Mouse (Mus musculus) hindbrain, postnatal 0 days (tissue): Measurements from ENCODE around the gene Ccdc187. TPM values are rescaled to one million over a fixed set of nuclear protein-coding genes. Genes with fewer than 3 reads are reported as not detected.

Experiments used
- ATAC-seq: fragments of 200-750 bp; cut with Nextera tagmentation; 2 replicates; pipeline ENCODE4 v1.8.0; 2017; ENCODE audit warnings: mild to moderate bottlenecking, moderate TSS enrichment, moderate library complexity
- DNase-seq: peaks from one replicate; pipeline ENCODE4 v3.0.0-alpha.2; 2015; ENCODE audit warnings: low spot score
- H3K27ac ChIP-seq: fragments of 300-500 bp; sonication (generic); 2 replicates; pipeline ENCODE4 v1.5.1; 2014; ENCODE audit warnings: mild to moderate bottlenecking
- H3K27me3 ChIP-seq: fragments of 300-500 bp; sonication (generic); 2 replicates; pipeline ENCODE4 v1.6.1; 2014; ENCODE audit warnings: low read length, mixed read lengths; ENCODE audit not compliant: insufficient read depth
- H3K36me3 ChIP-seq: fragments of 300-500 bp; sonication (generic); 2 replicates; pipeline ENCODE4 v1.6.1; 2014; ENCODE audit warnings: low read length, mixed read lengths; ENCODE audit not compliant: insufficient read depth
- H3K4me1 ChIP-seq: fragments of 300-500 bp; sonication (generic); 2 replicates; pipeline ENCODE4 v1.6.1; 2014; ENCODE audit warnings: antibody characterized with exemption, low read length, mixed read lengths; ENCODE audit not compliant: insufficient read depth
- H3K4me2 ChIP-seq: fragments of 300-500 bp; sonication (generic); 2 replicates; pipeline ENCODE4 v1.6.1; 2014; ENCODE audit warnings: low read depth, mild to moderate bottlenecking, low read length, moderate library complexity, mixed read lengths
- H3K4me3 ChIP-seq: fragments of 300-500 bp; sonication (generic); 2 replicates; pipeline ENCODE4 v1.5.1; 2014; ENCODE audit warnings: low read length
- H3K9ac ChIP-seq: fragments of 300-500 bp; sonication (generic); replicated peaks from 2 replicates; pipeline ENCODE4 v1.6.1; 2014; ENCODE audit warnings: mild to moderate bottlenecking, low read length, moderate library complexity, mixed read lengths
- H3K9me3 ChIP-seq: fragments of 300-500 bp; sonication (generic); 2 replicates; pipeline ENCODE4 v1.6.1; 2016; ENCODE audit warnings: low read length, mixed read lengths
- CTCF ChIP-seq: IDR thresholded peaks from 2 replicates; pipeline ENCODE4 v1.5.1; 2016; ENCODE audit warnings: antibody characterized with exemption, control low read depth, low read depth
- WGBS: fragments of 180-500 bp; shearing (Covaris S2); extraction: QIAGEN DNeasy Blood & Tissue Kit; methylation state at CpG from one replicate; pipeline ENCODE4 v1.1.7; 2014; 5-methylcytosine and 5-hydroxymethylcytosine counted together
- polyA plus RNA-seq: library from polyadenylated mRNA; unstranded; fragments of >200 nt; fragmentation: Nextera tagmentation; extraction: Ambion mirVana; gene quantifications from 2 replicates; pipeline ENCODE4 v1.2.1, GENCODE M21; 2015
- total RNA-seq: library from RNA; depleted of rRNA; stranded (reverse); fragments of >200 nt; gene quantifications from 2 replicates; pipeline ENCODE4 v1.2.3, GENCODE M21; 2014; rRNA removed

Gene Ccdc187
- total and polyA plus RNA-seq, 2 experiments from 2014 or later = 0.18 to 2.7 TPM

GRCm38 (mm10) chr2:26194552-26195339 is 99.6 kb downstream of the Ccdc187 start:
- Histone ChIP-seq H3K9me3 (no peaks in the 10 kb centered on the region), H3K9ac (no peak overlapping the region), H3K36me3 (no peaks in the 10 kb centered on the region), H3K4me3 (no peak overlapping the region), H3K27ac (no peak overlapping the region), H3K4me1 (no peaks in the 10 kb centered on the region), H3K27me3 (peaks cover 32% of the 10 kb centered on the region), H3K4me2 (no peak overlapping the region)
- ATAC-seq (no peak), DNase-seq (no peak)
- no peak for TF ChIP-seq CTCF
- WGBS = 43% methylated on average over 7 of the region's 7 CpGs

Other genes with a start within 250 kb of the Ccdc187 start
- gene Nacc2, start 171.3 kb downstream of the Ccdc187 start, total RNA-seq = 50.1 and 61.4 TPM in 2 replicates
- gene Nacc2, start 171.3 kb downstream of the Ccdc187 start, polyA plus RNA-seq = 28.7 and 29.9 TPM in 2 replicates
- gene Lhx3, start 86.3 kb downstream of the Ccdc187 start, total RNA-seq = 2.3 and 7.8 TPM in 2 replicates
- 2.2 and 3.2 TPM in 2 replicates for gene Lhx3, start 86.3 kb downstream of the Ccdc187 start, polyA plus RNA-seq
- gene Qsox2, start 57.0 kb downstream of the Ccdc187 start, total RNA-seq = 20.5 and 24.5 TPM in 2 replicates
- gene Qsox2, start 57.0 kb downstream of the Ccdc187 start, polyA plus RNA-seq = 8.8 and 9.4 TPM in 2 replicates
- gene Gpsm1, start 21.0 kb upstream of the Ccdc187 start, total RNA-seq = 310 and 330 TPM in 2 replicates
- gene Gpsm1, start 21.0 kb upstream of the Ccdc187 start, polyA plus RNA-seq = 147 and 155 TPM in 2 replicates
- 38.2 and 38.5 TPM in 2 replicates for gene Dnlz, start 57.6 kb upstream of the Ccdc187 start, total RNA-seq
- gene Dnlz, start 57.6 kb upstream of the Ccdc187 start, polyA plus RNA-seq = 25.6 and 28.2 TPM in 2 replicates
- gene Card9, start 66.4 kb upstream of the Ccdc187 start, total RNA-seq = 2.0 and 24.2 TPM in 2 replicates
- 1.5 and 1.6 TPM in 2 replicates for gene Card9, start 66.4 kb upstream of the Ccdc187 start, polyA plus RNA-seq
- 44.7 and 56.4 TPM in 2 replicates for gene Snapc4, start 86.1 kb upstream of the Ccdc187 start, total RNA-seq
- 25.6 and 26.1 TPM in 2 replicates for gene Snapc4, start 86.1 kb upstream of the Ccdc187 start, polyA plus RNA-seq
- 115 and 135 TPM in 2 replicates for gene Entr1, start 94.8 kb upstream of the Ccdc187 start, total RNA-seq
- gene Entr1, start 94.8 kb upstream of the Ccdc187 start, polyA plus RNA-seq = 133 and 138 TPM in 2 replicates
- gene Pmpca, start 94.8 kb upstream of the Ccdc187 start, total RNA-seq = 58.7 and 68.5 TPM in 2 replicates
- 94.9 and 95.8 TPM in 2 replicates for gene Pmpca, start 94.8 kb upstream of the Ccdc187 start, polyA plus RNA-seq
- gene Inpp5e, start 114.6 kb upstream of the Ccdc187 start, total RNA-seq = 30.2 and 40.6 TPM in 2 replicates
- gene Inpp5e, start 114.6 kb upstream of the Ccdc187 start, polyA plus RNA-seq = 16.3 and 17.3 TPM in 2 replicates
- gene Sec16a, start 150.7 kb upstream of the Ccdc187 start, total RNA-seq = 60.9 and 89.2 TPM in 2 replicates
- 9.9 and 10.5 TPM in 2 replicates for gene Sec16a, start 150.7 kb upstream of the Ccdc187 start, polyA plus RNA-seq
- gene Notch1, start 222.1 kb upstream of the Ccdc187 start, total RNA-seq = 75.2 and 75.9 TPM in 2 replicates
- 9.2 and 10.0 TPM in 2 replicates for gene Notch1, start 222.1 kb upstream of the Ccdc187 start, polyA plus RNA-seq